8 mouse cellular contexts compared by ENCODE assay signal in genomic region chr1:23321331-23321851, GRCm38 (mm10).
DNase-seq lines count a peak whose midpoint lies in the region; ATAC-seq and TF ChIP-seq lines count a peak whose summit lies in the region.

No protein-coding gene starts in this region.

- H3K9me3 ChIP-seq in liver, embryonic 12.5 days (replicated peaks) = no peaks in the 10 kb centered on the region
- no peaks in the 10 kb centered on the region for H3K9me3 ChIP-seq in lung, embryonic 14.5 days (ENCODE audit: low read depth, low read length)

- H3K4me2 ChIP-seq in liver, embryonic 12.5 days = 0 out of 2 replicates have a peak overlapping the region, but pooled peaks have one; percentile 10
- peak overlapping the region; percentile 51 for H3K4me2 ChIP-seq in lung, embryonic 14.5 days

- H3K9ac ChIP-seq in liver, embryonic 12.5 days = no peak overlapping the region
- H3K9ac ChIP-seq in lung, embryonic 14.5 days = no peak overlapping the region

- intact Hi-C loops in heart, postnatal 36 days (cut with DNase I) = loop anchor here (5.0 to 10.0 kb wide), 3 partner anchors 61 to 471 kb away; partner anchors contain the start of gene B3gat2

- H3K27me3 ChIP-seq in liver, embryonic 12.5 days (replicated peaks) = 0 out of 2 replicates have a peak, but pooled peaks cover 6% of the 10 kb centered on the region
- H3K27me3 ChIP-seq in lung, embryonic 14.5 days (ENCODE audit: insufficient read depth, low read length) = no peaks in the 10 kb centered on the region

- no peak overlapping the region for H3K4me3 ChIP-seq in liver, embryonic 12.5 days
- no peak overlapping the region; the same call in 1 of the 2 replicates for H3K4me3 ChIP-seq in lung, embryonic 14.5 days (ENCODE audit: low read depth, low read length)

- DNase-seq in liver = no peak
- DNase-seq in embryo, embryonic 11 days = peak; percentile 13
- DNase-seq in heart, postnatal 36 days = peak; percentile 32 to 36
- DNase-seq in lung, embryonic 14.5 days = peak; percentile 82
- peak; percentile 6 for DNase-seq in telencephalon, adult 2 months (ENCODE audit: low read depth, low spot score)
- no peak for DNase-seq in adrenal gland, adult 8-10 months

- H3K27ac ChIP-seq in liver, embryonic 12.5 days = no peak overlapping the region
- peak overlapping the region; percentile 46 for H3K27ac ChIP-seq in lung, embryonic 14.5 days (ENCODE audit: low read depth)

- 61% methylated on average over 10 of the region's 10 CpGs for WGBS in liver, embryonic 12.5 days (ENCODE audit: insufficient replicate concordance)
- 6% methylated on average over 10 of the region's 10 CpGs for WGBS in lung, embryonic 14.5 days

- no peak for TF ChIP-seq CTCF in lung, embryonic 14.5 days (IDR thresholded peaks at IDR 0.05; ENCODE audit: low read depth)

- H3K36me3 ChIP-seq in liver, embryonic 12.5 days = no peaks in the 10 kb centered on the region
- no peaks in the 10 kb centered on the region for H3K36me3 ChIP-seq in lung, embryonic 14.5 days (ENCODE audit: insufficient read depth)

- no peak for ATAC-seq in liver, embryonic 12.5 days
- peak; percentile 88 for ATAC-seq in lung, embryonic 14.5 days (ENCODE audit: insufficient read depth)
- ATAC-seq in erythroid progenitor cell, adult 5-6 weeks (replicated peaks; ENCODE audit: low FRiP score, poor library complexity, severe bottlenecking) = no peak

- H3K4me1 ChIP-seq in liver, embryonic 12.5 days = 0 out of 2 replicates have a peak, but pooled peaks cover 5% of the 10 kb centered on the region
- H3K4me1 ChIP-seq in lung, embryonic 14.5 days (ENCODE audit: insufficient read depth) = peaks cover 8% of the 10 kb centered on the region; the same call in 1 of the 2 replicates

Comparison
In these comparisons a context has a peak if more than half of its experiments do, and no peak if none do; other contexts are left out.
1. DNase-seq: peak in embryo, embryonic 11 days (single experiment), heart, postnatal 36 days (2 of 2), lung, embryonic 14.5 days (single experiment) and telencephalon, adult 2 months (single experiment); none in liver (single experiment) and adrenal gland, adult 8-10 months (single experiment).